8 mouse cellular contexts compared by ENCODE assay signal in the genomic region with DNA sequence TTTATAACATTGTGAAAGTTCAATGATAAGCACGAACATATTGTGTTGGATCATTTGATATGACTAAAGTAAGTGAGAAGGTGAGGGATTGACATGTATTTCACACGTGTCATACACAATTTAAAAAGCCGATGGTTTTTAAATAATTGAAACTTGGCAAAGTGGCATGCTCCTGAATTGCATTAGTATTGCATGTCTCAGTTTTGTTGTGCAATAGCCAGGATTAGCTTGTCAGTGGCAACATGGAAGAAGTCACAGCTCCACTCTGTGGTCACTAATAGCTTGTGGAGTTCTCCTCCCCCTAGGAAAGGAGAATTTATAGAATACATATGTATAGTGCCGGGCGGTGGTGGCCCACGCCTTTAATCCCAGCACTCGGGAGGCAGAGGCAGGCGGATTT. TPM values are rescaled to one million over a fixed set of nuclear protein-coding genes. Genes with fewer than 3 reads are reported as not detected.
DNase-seq lines count a peak whose midpoint lies in the region; ATAC-seq and TF ChIP-seq lines count a peak whose summit lies in the region.

No protein-coding gene starts in this region.

- no peaks in the 10 kb centered on the region for H3K9me3 ChIP-seq in kidney, postnatal 0 days (replicated peaks; ENCODE audit: low read length)
- no peaks in the 10 kb centered on the region for H3K9me3 ChIP-seq in embryonic facial prominence, embryonic 10.5 days
- no peaks in the 10 kb centered on the region for H3K9me3 ChIP-seq in intestine, postnatal 0 days (ENCODE audit: control insufficient read depth)
- H3K9me3 ChIP-seq in midbrain, postnatal 0 days (ENCODE audit: low read length) = no peaks in the 10 kb centered on the region

- H3K4me1 ChIP-seq in kidney, postnatal 0 days (replicated peaks; ENCODE audit: insufficient read depth, low read length) = no peaks in the 10 kb centered on the region
- peaks cover 6% of the 10 kb centered on the region; the same call in 1 of the 2 replicates for H3K4me1 ChIP-seq in embryonic facial prominence, embryonic 10.5 days
- no peaks in the 10 kb centered on the region for H3K4me1 ChIP-seq in intestine, postnatal 0 days (replicated peaks; ENCODE audit: control insufficient read depth, insufficient read depth, low read length)
- H3K4me1 ChIP-seq in midbrain, postnatal 0 days (ENCODE audit: insufficient read depth, low read length) = no peaks in the 10 kb centered on the region

- H3K9ac ChIP-seq in kidney, postnatal 0 days (ENCODE audit: low read depth, low read length) = no peak overlapping the region
- no peak overlapping the region for H3K9ac ChIP-seq in intestine, postnatal 0 days (ENCODE audit: low read depth, low read length)
- H3K9ac ChIP-seq in midbrain, postnatal 0 days (replicated peaks; ENCODE audit: low read length, poor library complexity, severe bottlenecking) = no peak overlapping the region

- WGBS in kidney, postnatal 0 days = 79% methylated on average over 8 of the region's 8 CpGs
- WGBS in embryonic facial prominence, embryonic 10.5 days = 81% methylated on average over 8 of the region's 8 CpGs
- 70% methylated on average over 8 of the region's 8 CpGs for WGBS in intestine, postnatal 0 days
- WGBS in midbrain, postnatal 0 days = 78% methylated on average over 8 of the region's 8 CpGs

- no peak overlapping the region for H3K4me3 ChIP-seq in kidney, postnatal 0 days (replicated peaks; ENCODE audit: low read depth, low read length)
- H3K4me3 ChIP-seq in embryonic facial prominence, embryonic 10.5 days = peak overlapping the region; percentile 93
- peak overlapping the region; percentile 71 for H3K4me3 ChIP-seq in intestine, postnatal 0 days (ENCODE audit: low read depth, low read length)
- H3K4me3 ChIP-seq in midbrain, postnatal 0 days (ENCODE audit: low read depth, low read length) = peak overlapping the region; percentile 85

- no peaks in the 10 kb centered on the region for H3K27me3 ChIP-seq in kidney, postnatal 0 days (ENCODE audit: insufficient read depth, low read length)
- H3K27me3 ChIP-seq in embryonic facial prominence, embryonic 10.5 days (replicated peaks; ENCODE audit: low read depth, poor library complexity, severe bottlenecking) = no peaks in the 10 kb centered on the region
- H3K27me3 ChIP-seq in intestine, postnatal 0 days (replicated peaks; ENCODE audit: control insufficient read depth, insufficient read depth, low read length) = no peaks in the 10 kb centered on the region
- no peaks in the 10 kb centered on the region for H3K27me3 ChIP-seq in midbrain, postnatal 0 days (ENCODE audit: insufficient read depth, low read length)

- H3K27ac ChIP-seq in kidney, postnatal 0 days = no peak overlapping the region
- H3K27ac ChIP-seq in embryonic facial prominence, embryonic 10.5 days (replicated peaks) = no peak overlapping the region
- H3K27ac ChIP-seq in intestine, postnatal 0 days (ENCODE audit: low read depth, low read length) = no peak overlapping the region
- H3K27ac ChIP-seq in midbrain, postnatal 0 days (ENCODE audit: low read depth, low read length) = no peak overlapping the region

- no peak; the same call in 1 of the 2 replicates for TF ChIP-seq CTCF in kidney, postnatal 0 days (IDR thresholded peaks at IDR 0.05; ENCODE audit: low read depth)
- TF ChIP-seq CTCF in intestine, postnatal 0 days (IDR thresholded peaks at IDR 0.05; ENCODE audit: low read depth) = peak; percentile 44
- TF ChIP-seq CTCF in midbrain, postnatal 0 days (IDR thresholded peaks at IDR 0.05) = 0 out of 2 replicates have a peak, but pooled peaks have one; percentile 15

- no peak for ATAC-seq in kidney, postnatal 0 days (replicated peaks; ENCODE audit: low FRiP score, low read depth)
- no peak for ATAC-seq in intestine, postnatal 0 days
- 0 out of 2 replicates have a peak, but pooled peaks have one; percentile 17 for ATAC-seq in midbrain, postnatal 0 days (ENCODE audit: low FRiP score)

- no peaks in the 10 kb centered on the region for H3K36me3 ChIP-seq in kidney, postnatal 0 days (ENCODE audit: insufficient read depth, low read length)
- peaks cover 17% of the 10 kb centered on the region for H3K36me3 ChIP-seq in embryonic facial prominence, embryonic 10.5 days (replicated peaks)
- peaks cover 4% of the 10 kb centered on the region; the same call in 1 of the 2 replicates for H3K36me3 ChIP-seq in intestine, postnatal 0 days (ENCODE audit: control insufficient read depth, insufficient read depth)
- no peaks in the 10 kb centered on the region for H3K36me3 ChIP-seq in midbrain, postnatal 0 days (ENCODE audit: insufficient read depth, low read length)

- peak overlapping the region; percentile 96 for H3K4me2 ChIP-seq in kidney, postnatal 0 days (ENCODE audit: low read length)
- H3K4me2 ChIP-seq in intestine, postnatal 0 days (replicated peaks; ENCODE audit: low read depth) = peak overlapping the region; percentile 78
- peak overlapping the region; percentile 93 for H3K4me2 ChIP-seq in midbrain, postnatal 0 days (ENCODE audit: low read depth, low read length, poor library complexity, severe bottlenecking)

- DNase-seq in kidney, postnatal 0 days (ENCODE audit: low spot score) = no peak
- no peak for DNase-seq in kidney, adult 18-20 months
- DNase-seq in embryonic facial prominence, embryonic 10.5 days (ENCODE audit: low spot score) = no peak
- peak; percentile 6 for DNase-seq in midbrain, postnatal 0 days (ENCODE audit: low spot score)
- DNase-seq in yolk sac, embryonic 10.5 days (ENCODE audit: low spot score) = no peak
- no peak for DNase-seq in adrenal gland, postnatal 4 days (ENCODE audit: low spot score in 2 of 2)
- DNase-seq in Muller cell, postnatal 12 days (ENCODE audit: inconsistent ontology term) = no peak

RNA-seq across cellular contexts. Expression of gene Abraxas1, which starts 0.6 kb away (rescaled TPM):
- polyA plus RNA-seq in kidney, postnatal 0 days (2015; fragmentation: Nextera tagmentation; extraction: Ambion mirVana) = 24.7 and 25.0 TPM in 2 replicates
- polyA plus RNA-seq in embryonic facial prominence, embryonic 10.5 days (2016; fragmentation: Nextera tagmentation; extraction: Ambion mirVana) = 30.7 and 32.8 TPM in 2 replicates
- polyA plus RNA-seq in intestine, postnatal 0 days (2015; fragmentation: Nextera tagmentation; extraction: Ambion mirVana) = 10.6 and 12.5 TPM in 2 replicates
- 7.3 and 10.8 TPM in 2 replicates for total RNA-seq in midbrain, postnatal 0 days (2014; rRNA removed)
- 6.4 and 8.7 TPM in 2 replicates for polyA plus RNA-seq in midbrain, postnatal 0 days (2015; fragmentation: Nextera tagmentation; extraction: Ambion mirVana)
- 10 to 100 TPM; 23.4 to 24.7 TPM for total RNA-seq in adrenal gland, postnatal 4 days (2021)

RNA-seq across cellular contexts. Expression of gene Mrps18c, which starts 22.9 kb away (rescaled TPM):
- polyA plus RNA-seq in kidney, postnatal 0 days (2015; fragmentation: Nextera tagmentation; extraction: Ambion mirVana) = 187 and 217 TPM in 2 replicates
- 202 and 214 TPM in 2 replicates for polyA plus RNA-seq in embryonic facial prominence, embryonic 10.5 days (2016; fragmentation: Nextera tagmentation; extraction: Ambion mirVana)
- polyA plus RNA-seq in intestine, postnatal 0 days (2015; fragmentation: Nextera tagmentation; extraction: Ambion mirVana) = 195 and 203 TPM in 2 replicates
- 37.1 and 74.5 TPM in 2 replicates for total RNA-seq in midbrain, postnatal 0 days (2014; rRNA removed)
- 169 and 180 TPM in 2 replicates for polyA plus RNA-seq in midbrain, postnatal 0 days (2015; fragmentation: Nextera tagmentation; extraction: Ambion mirVana)
- 100 to 1,000 TPM; 116 to 122 TPM for total RNA-seq in adrenal gland, postnatal 4 days (2021)

RNA-seq across cellular contexts. Expression of gene Helq, which starts 23.0 kb away (rescaled TPM):
- 9.5 and 9.6 TPM in 2 replicates for polyA plus RNA-seq in kidney, postnatal 0 days (2015; fragmentation: Nextera tagmentation; extraction: Ambion mirVana)
- 24.0 and 25.4 TPM in 2 replicates for polyA plus RNA-seq in embryonic facial prominence, embryonic 10.5 days (2016; fragmentation: Nextera tagmentation; extraction: Ambion mirVana)
- 6.7 and 7.4 TPM in 2 replicates for polyA plus RNA-seq in intestine, postnatal 0 days (2015; fragmentation: Nextera tagmentation; extraction: Ambion mirVana)
- 17.4 and 39.4 TPM in 2 replicates for total RNA-seq in midbrain, postnatal 0 days (2014; rRNA removed)
- 12.2 and 13.3 TPM in 2 replicates for polyA plus RNA-seq in midbrain, postnatal 0 days (2015; fragmentation: Nextera tagmentation; extraction: Ambion mirVana)
- 10 to 100 TPM; 16.0 to 16.1 TPM for total RNA-seq in adrenal gland, postnatal 4 days (2021)

RNA-seq across cellular contexts. Expression of gene Gpat3, which starts 24.1 kb away (rescaled TPM):
- polyA plus RNA-seq in kidney, postnatal 0 days (2015; fragmentation: Nextera tagmentation; extraction: Ambion mirVana) = 1.6 and 2.6 TPM in 2 replicates
- 0.74 and 0.90 TPM in 2 replicates for polyA plus RNA-seq in embryonic facial prominence, embryonic 10.5 days (2016; fragmentation: Nextera tagmentation; extraction: Ambion mirVana)
- 41.7 and 47.6 TPM in 2 replicates for polyA plus RNA-seq in intestine, postnatal 0 days (2015; fragmentation: Nextera tagmentation; extraction: Ambion mirVana)
- 1.1 and 2.0 TPM in 2 replicates for total RNA-seq in midbrain, postnatal 0 days (2014; rRNA removed)
- polyA plus RNA-seq in midbrain, postnatal 0 days (2015; fragmentation: Nextera tagmentation; extraction: Ambion mirVana) = 0.83 and 0.91 TPM in 2 replicates
- 1 to 10 TPM; 6.8 to 7.3 TPM for total RNA-seq in adrenal gland, postnatal 4 days (2021)
